Mouse (Mus musculus): ENCODE results near the gene Ddr1. TPM values are rescaled to one million over a fixed set of nuclear protein-coding genes. Genes with fewer than 3 reads are reported as not detected.
A peak's percentile ranks its signal among the peaks of the same experiment; 100 is the strongest.

Gene Ddr1
- polyA plus RNA-seq, 1 experiment, result not detected

DNA sequence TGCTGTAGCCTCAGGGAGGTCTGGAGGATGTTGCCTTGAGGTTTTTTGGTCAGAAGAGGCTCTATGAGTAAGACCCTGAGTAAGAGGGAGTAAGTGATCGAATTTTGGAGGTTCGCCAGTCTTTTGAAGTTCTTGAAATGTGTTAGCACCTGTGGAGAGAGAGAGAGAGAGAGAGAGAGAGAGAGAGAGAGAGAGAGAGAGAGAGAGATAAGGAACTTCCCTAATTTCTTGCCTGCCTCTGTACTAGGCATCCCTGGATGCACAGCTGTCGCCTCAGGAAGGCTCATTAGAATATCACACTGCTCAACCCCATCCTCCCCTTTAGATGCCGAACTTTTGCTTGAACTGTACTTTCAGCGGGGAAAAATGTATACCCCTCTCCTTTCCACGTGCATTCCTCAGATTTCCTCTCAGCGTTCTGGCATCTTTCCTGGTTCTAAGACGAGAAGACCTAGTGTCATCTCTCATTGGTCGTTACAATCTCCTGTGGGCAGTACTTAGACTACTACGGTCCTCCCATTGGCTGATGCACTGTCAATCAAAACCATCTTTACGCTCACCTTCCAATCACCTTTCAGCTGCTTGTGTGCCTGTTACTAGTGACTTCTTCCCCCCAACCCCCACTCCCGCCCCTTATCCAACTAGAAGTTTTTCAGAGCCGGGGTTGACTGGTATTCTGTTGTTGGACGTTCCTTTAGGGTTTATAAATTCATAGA is 65.8 kb downstream of the Ddr1 start:
- H3K27ac ChIP-seq (ENCODE audit: insufficient read depth, low read depth, low read length), result no peak overlapping the region
- H3K4me3 ChIP-seq (ENCODE audit: insufficient read depth, low read depth, low read length), result no peak overlapping the region
- 31% methylated on average over 14 of the region's 14 CpGs for whole genome bisulfite sequencing
- peaks cover 11% of the 10 kb centered on the region for H3K4me1 ChIP-seq (ENCODE audit: control insufficient read depth, insufficient read depth, low read length)
- TF ChIP-seq CTCF (IDR thresholded peaks at IDR 0.05; ENCODE audit: insufficient read depth, low read depth, low read length) (no peak), POLR2A (IDR thresholded peaks at IDR 0.05; ENCODE audit: insufficient read depth, low read depth, low read length) (no peak)

DNA sequence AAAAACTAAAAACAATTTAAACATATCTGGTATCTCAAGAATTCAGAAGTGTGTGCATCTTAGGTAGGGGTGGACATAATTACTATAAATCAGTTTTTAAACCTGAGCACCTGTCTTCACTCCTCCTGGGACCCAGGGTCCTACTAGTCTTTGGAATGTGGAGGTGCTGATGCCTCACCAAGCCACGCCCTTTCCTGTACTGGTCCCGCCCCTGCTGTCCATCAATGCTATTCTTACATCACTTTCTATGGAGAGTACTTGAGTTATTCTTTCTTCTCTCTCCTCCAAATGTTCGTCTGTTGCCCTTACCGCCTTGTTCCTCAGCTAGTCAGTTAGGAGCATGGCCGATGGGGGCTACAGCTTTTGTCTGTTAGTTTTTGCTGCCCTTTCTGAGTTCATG is 68.1 kb downstream of the Ddr1 start:
- no peak overlapping the region for H3K27ac ChIP-seq (ENCODE audit: insufficient read depth, low read depth, low read length)
- TF ChIP-seq CTCF (IDR thresholded peaks at IDR 0.05; ENCODE audit: insufficient read depth, low read depth, low read length) (no peak), POLR2A (IDR thresholded peaks at IDR 0.05; ENCODE audit: insufficient read depth, low read depth, low read length) (no peak)
- no peak overlapping the region for H3K4me3 ChIP-seq (ENCODE audit: insufficient read depth, low read depth, low read length)
- WGBS, result 44% methylated on average over 5 of the region's 5 CpGs
- H3K4me1 ChIP-seq (ENCODE audit: control insufficient read depth, insufficient read depth, low read length), result peaks cover 13% of the 10 kb centered on the region

DNA sequence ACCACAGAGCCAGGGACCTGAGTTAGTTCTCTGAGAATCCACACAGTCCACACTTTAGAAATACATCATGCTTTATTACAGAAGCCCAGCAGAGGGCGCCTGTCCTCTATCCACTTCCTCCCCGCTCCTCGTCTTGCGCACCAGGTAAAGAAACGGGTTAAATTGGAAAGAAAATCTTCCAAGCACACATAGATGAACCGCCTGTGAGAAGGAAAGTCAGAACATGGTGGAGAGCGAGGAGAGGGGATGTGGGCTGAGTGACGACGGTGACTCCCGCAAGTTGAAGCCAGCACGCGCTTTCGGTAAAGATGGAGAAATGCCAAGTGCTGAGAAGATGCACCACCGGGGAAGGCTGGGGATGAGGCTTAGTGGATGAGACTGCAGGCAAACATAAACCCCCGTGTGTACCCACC is 68.7 kb downstream of the Ddr1 start:
- peak; percentile 63 for TF ChIP-seq CTCF (IDR thresholded peaks at IDR 0.05; ENCODE audit: insufficient read depth, low read depth, low read length)
- TF ChIP-seq POLR2A (IDR thresholded peaks at IDR 0.05; ENCODE audit: insufficient read depth, low read depth, low read length), result no peak
- Histone ChIP-seq H3K27ac (ENCODE audit: insufficient read depth, low read depth, low read length) (no peak overlapping the region), H3K4me3 (ENCODE audit: insufficient read depth, low read depth, low read length) (peak overlapping the region; percentile 54), H3K4me1 (ENCODE audit: control insufficient read depth, insufficient read depth, low read length) (peaks cover 13% of the 10 kb centered on the region)
- 2% methylated on average over 15 of the region's 15 CpGs for WGBS

DNA sequence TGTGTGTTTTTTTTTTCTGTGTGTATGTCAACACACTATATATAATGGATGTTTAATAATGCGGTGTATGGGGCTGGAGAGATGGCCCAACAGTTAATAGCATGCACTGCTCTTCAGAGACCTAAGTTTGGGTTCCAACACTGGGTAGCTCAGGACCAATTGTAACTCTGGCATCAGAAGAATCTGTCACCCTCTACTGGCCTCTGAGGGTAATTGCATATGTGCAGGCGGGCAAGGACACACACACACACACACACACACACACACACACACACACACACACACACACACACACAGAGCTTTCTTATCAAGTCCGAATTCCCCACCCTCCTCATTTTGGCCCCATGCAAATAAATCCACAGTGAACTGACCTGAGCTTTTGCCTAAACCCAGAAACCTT is 69.2 kb downstream of the Ddr1 start:
- Histone ChIP-seq H3K27ac (ENCODE audit: insufficient read depth, low read depth, low read length) (no peak overlapping the region), H3K4me3 (ENCODE audit: insufficient read depth, low read depth, low read length) (no peak overlapping the region), H3K4me1 (ENCODE audit: control insufficient read depth, insufficient read depth, low read length) (peaks cover 13% of the 10 kb centered on the region)
- TF ChIP-seq POLR2A (IDR thresholded peaks at IDR 0.05; ENCODE audit: insufficient read depth, low read depth, low read length), result no peak
- TF ChIP-seq CTCF (IDR thresholded peaks at IDR 0.05; ENCODE audit: insufficient read depth, low read depth, low read length), result peak; percentile 23; the same call in 1 of the 2 replicates
- WGBS, result 91% methylated on average over 2 of the region's 3 CpGs

DNA sequence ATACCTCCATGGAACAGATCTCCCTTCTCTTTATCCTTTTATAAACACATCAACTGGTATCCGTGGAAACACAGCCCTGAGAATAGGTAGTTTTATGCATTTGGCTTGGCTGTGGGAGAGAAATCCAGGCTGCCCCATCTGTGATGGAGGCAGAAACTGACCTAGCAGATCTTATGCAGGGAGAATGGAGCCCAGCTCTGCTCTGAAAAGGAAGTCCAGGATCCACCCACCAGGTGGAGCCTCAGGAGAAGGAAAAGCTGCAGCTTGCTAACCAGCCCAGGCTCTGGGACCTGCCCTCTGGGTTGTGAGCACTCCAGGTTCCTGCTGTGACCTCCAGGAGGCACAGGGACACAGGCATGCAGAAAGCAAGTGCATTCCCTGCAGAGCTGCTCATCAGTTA is 70.4 kb downstream of the Ddr1 start:
- WGBS, result 8% methylated on average over 1 of the region's 1 CpGs
- no peak overlapping the region for H3K27ac ChIP-seq (ENCODE audit: insufficient read depth, low read depth, low read length)
- no peak overlapping the region for H3K4me3 ChIP-seq (ENCODE audit: insufficient read depth, low read depth, low read length)
- TF ChIP-seq CTCF (IDR thresholded peaks at IDR 0.05; ENCODE audit: insufficient read depth, low read depth, low read length), result 0 out of 2 replicates have a peak, but pooled peaks have one; percentile 20
- no peak for TF ChIP-seq POLR2A (IDR thresholded peaks at IDR 0.05; ENCODE audit: insufficient read depth, low read depth, low read length)
- peaks cover 13% of the 10 kb centered on the region for H3K4me1 ChIP-seq (ENCODE audit: control insufficient read depth, insufficient read depth, low read length)

Other genes starting within 250 kb of the Ddr1 start
- gene H2-Q10, start 234.5 kb downstream of the Ddr1 start, polyA plus RNA-seq (2012; ENCODE audit: insufficient read depth, insufficient read length, low replicate concordance, missing spikeins), result not detected in 2 replicates
- gene Pou5f1, start 198.6 kb downstream of the Ddr1 start, polyA plus RNA-seq (2012; ENCODE audit: insufficient read depth, insufficient read length, low replicate concordance, missing spikeins), result not detected in 2 replicates
- gene Tcf19, start 187.8 kb downstream of the Ddr1 start, polyA plus RNA-seq (2012; ENCODE audit: insufficient read depth, insufficient read length, low replicate concordance, missing spikeins), result not detected in 2 replicates
- gene Cchcr1, start 187.5 kb downstream of the Ddr1 start, polyA plus RNA-seq (2012; ENCODE audit: insufficient read depth, insufficient read length, low replicate concordance, missing spikeins), result not detected in 2 replicates
- not detected in 2 replicates for gene Psors1c2, start 171.4 kb downstream of the Ddr1 start, polyA plus RNA-seq (2012; ENCODE audit: insufficient read depth, insufficient read length, low replicate concordance, missing spikeins)
- not detected in 2 replicates for gene Cdsn, start 152.5 kb downstream of the Ddr1 start, polyA plus RNA-seq (2012; ENCODE audit: insufficient read depth, insufficient read length, low replicate concordance, missing spikeins)
- gene 2300002M23Rik, start 137.2 kb downstream of the Ddr1 start, polyA plus RNA-seq (2012; ENCODE audit: insufficient read depth, insufficient read length, low replicate concordance, missing spikeins), result not detected in 2 replicates
- not detected in 2 replicates for gene Sfta2, start 103.1 kb downstream of the Ddr1 start, polyA plus RNA-seq (2012; ENCODE audit: insufficient read depth, insufficient read length, low replicate concordance, missing spikeins)
- gene Gm9573, start 78.0 kb downstream of the Ddr1 start, polyA plus RNA-seq (2012; ENCODE audit: insufficient read depth, insufficient read length, low replicate concordance, missing spikeins), result not detected in 2 replicates
- gene Mucl3, start 60.9 kb downstream of the Ddr1 start, polyA plus RNA-seq (2012; ENCODE audit: insufficient read depth, insufficient read length, low replicate concordance, missing spikeins), result not detected in 2 replicates
- not detected in 2 replicates for gene Vars2, start 37.0 kb downstream of the Ddr1 start, polyA plus RNA-seq (2012; ENCODE audit: insufficient read depth, insufficient read length, low replicate concordance, missing spikeins)
- gene Gtf2h4, start 30.9 kb downstream of the Ddr1 start, polyA plus RNA-seq (2012; ENCODE audit: insufficient read depth, insufficient read length, low replicate concordance, missing spikeins), result not detected in 2 replicates
- gene Ier3, start 117.1 kb upstream of the Ddr1 start, polyA plus RNA-seq (2012; ENCODE audit: insufficient read depth, insufficient read length, low replicate concordance, missing spikeins), result not detected in 2 replicates
- not detected in 2 replicates for gene Flot1, start 118.6 kb upstream of the Ddr1 start, polyA plus RNA-seq (2012; ENCODE audit: insufficient read depth, insufficient read length, low replicate concordance, missing spikeins)
- gene Tubb5, start 133.7 kb upstream of the Ddr1 start, polyA plus RNA-seq (2012; ENCODE audit: insufficient read depth, insufficient read length, low replicate concordance, missing spikeins), result 228 and 580 TPM in 2 replicates
- 41.3 TPM in 1 of 2 replicates, not detected in the other for gene Mdc1, start 136.9 kb upstream of the Ddr1 start, polyA plus RNA-seq (2012; ENCODE audit: insufficient read depth, insufficient read length, low replicate concordance, missing spikeins)
- not detected in 2 replicates for gene Nrm, start 156.7 kb upstream of the Ddr1 start, polyA plus RNA-seq (2012; ENCODE audit: insufficient read depth, insufficient read length, low replicate concordance, missing spikeins)
- gene Ppp1r18, start 161.0 kb upstream of the Ddr1 start, polyA plus RNA-seq (2012; ENCODE audit: insufficient read depth, insufficient read length, low replicate concordance, missing spikeins), result not detected in 2 replicates
- gene Dhx16, start 175.2 kb upstream of the Ddr1 start, polyA plus RNA-seq (2012; ENCODE audit: insufficient read depth, insufficient read length, low replicate concordance, missing spikeins), result not detected in 2 replicates
- not detected in 2 replicates for gene 2310061I04Rik, start 192.8 kb upstream of the Ddr1 start, polyA plus RNA-seq (2012; ENCODE audit: insufficient read depth, insufficient read length, low replicate concordance, missing spikeins)
- gene Atat1, start 205.5 kb upstream of the Ddr1 start, polyA plus RNA-seq (2012; ENCODE audit: insufficient read depth, insufficient read length, low replicate concordance, missing spikeins), result not detected in 2 replicates
- not detected in 2 replicates for gene Mrps18b, start 211.8 kb upstream of the Ddr1 start, polyA plus RNA-seq (2012; ENCODE audit: insufficient read depth, insufficient read length, low replicate concordance, missing spikeins)
- not detected in 2 replicates for gene Ppp1r10, start 211.8 kb upstream of the Ddr1 start, polyA plus RNA-seq (2012; ENCODE audit: insufficient read depth, insufficient read length, low replicate concordance, missing spikeins)

Measured in olfactory bulb, adult 2 months (tissue).